Mouse (Mus musculus): Measurements from ENCODE around the gene Sephs2. TPM values are rescaled to one million over a fixed set of nuclear protein-coding genes. Genes with fewer than 3 reads are reported as not detected.
A peak's percentile ranks its signal among the peaks of the same experiment; 100 is the strongest.

Gene Sephs2
- total RNA-seq (2017): 193 and 208 TPM in 2 replicates

DNA sequence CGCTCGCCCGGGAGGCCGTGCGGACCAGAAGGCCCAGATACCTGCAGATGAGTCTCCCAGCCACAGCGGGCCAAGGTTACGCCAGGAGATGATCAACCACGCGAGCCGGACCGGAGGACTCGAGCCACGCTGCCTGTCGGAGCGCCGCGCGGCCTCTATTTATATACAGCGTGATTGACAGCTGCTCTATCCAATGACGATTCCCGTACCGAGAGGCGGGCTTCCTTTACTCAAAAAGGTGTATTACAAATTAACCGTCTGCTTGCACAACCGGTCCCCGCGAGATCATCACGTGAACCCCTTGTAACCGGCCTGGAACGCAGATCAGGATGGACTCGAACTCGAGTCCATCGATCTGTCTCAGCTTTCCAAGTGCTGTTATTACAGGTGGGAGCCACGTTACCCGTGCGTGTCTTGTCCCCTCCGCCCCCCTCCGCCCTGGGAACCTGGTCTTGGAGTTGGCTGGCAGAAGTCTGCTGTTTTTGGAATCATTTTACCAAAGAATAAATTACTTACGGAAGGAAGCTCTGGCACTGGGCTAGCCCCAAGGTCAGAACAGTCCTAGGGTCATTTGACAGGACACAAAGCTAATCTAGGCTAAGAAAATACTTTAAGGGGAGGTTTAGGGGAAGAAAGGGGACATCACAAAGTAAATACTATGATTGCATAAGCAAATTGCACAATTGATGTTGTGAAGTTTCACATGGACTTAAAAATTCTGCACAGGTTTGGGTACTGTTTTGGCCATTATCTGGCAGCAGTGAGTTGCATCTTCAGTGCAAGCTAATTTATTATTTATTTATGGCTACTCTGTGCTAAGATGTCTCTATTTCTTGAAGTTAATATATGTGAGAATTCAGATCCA is at the start of gene Sephs2:
Gene Sephs2 (minus strand): TSS at position 131 of the 865 bp plus-strand sequence.
- ATAC-seq (ENCODE audit: extremely low read depth, insufficient number of reproducible peaks, low FRiP score, poor library complexity, severe bottlenecking): peak; percentile 83

- ATAC-seq (ENCODE audit: extremely low read depth, insufficient number of reproducible peaks, low FRiP score, poor library complexity, severe bottlenecking): no peak
Measured at GRCm38 (mm10) chr7:127322085-127322484, 48.2 kb upstream of the Sephs2 start.

GRCm38 (mm10) chr7:127321106-127321505 is 47.3 kb upstream of the Sephs2 start:
- ATAC-seq (ENCODE audit: extremely low read depth, insufficient number of reproducible peaks, low FRiP score, poor library complexity, severe bottlenecking): no peak

DNA sequence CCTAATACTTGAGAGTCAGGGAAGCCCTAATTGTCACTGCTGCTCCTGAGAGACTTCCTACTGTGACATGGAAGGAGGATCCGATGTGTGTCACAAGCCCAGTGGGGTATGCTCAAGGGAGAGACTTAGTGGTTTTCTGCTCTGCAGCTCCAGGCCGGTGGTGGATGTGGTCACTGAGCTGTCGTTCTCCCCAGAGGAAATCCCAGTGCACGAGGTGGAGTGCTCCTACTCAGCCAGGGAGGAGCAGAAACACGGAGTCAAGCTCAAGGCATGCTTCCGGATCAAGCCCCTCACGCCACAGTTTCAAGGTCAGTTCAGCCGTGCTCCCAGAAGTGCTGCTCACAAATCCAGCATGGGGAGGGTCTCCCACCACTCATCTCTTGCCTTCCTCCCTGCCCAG is 40.1 kb upstream of the Sephs2 start:
- no peak for ATAC-seq (ENCODE audit: extremely low read depth, insufficient number of reproducible peaks, low FRiP score, poor library complexity, severe bottlenecking)

- ATAC-seq (ENCODE audit: extremely low read depth, insufficient number of reproducible peaks, low FRiP score, poor library complexity, severe bottlenecking): no peak
Measured at GRCm38 (mm10) chr7:127309951-127310350, 36.1 kb upstream of the Sephs2 start.

GRCm38 (mm10) chr7:127308887-127309286 is 35.0 kb upstream of the Sephs2 start:
- peak; percentile 57 for ATAC-seq (ENCODE audit: extremely low read depth, insufficient number of reproducible peaks, low FRiP score, poor library complexity, severe bottlenecking)

DNA sequence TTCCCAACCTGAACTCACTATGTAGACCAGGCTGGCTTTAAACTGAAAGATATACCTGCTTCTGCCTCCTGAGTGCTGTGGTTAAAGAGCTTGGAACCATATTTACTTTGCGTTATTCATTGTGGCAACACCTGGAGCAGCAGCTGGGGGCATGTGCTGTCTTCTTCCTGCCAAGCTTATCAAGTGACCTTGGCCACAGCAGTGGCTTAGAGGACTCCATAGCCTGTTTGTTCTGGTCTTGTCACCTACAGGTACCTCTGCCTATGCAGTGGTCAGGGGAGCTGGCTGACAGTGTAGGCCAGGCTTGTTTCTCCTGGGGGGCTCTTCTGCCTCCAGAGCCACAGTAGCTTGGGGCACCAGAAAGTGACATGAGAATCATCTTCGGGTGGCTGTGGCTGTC is 34.6 kb upstream of the Sephs2 start:
- ATAC-seq (ENCODE audit: extremely low read depth, insufficient number of reproducible peaks, low FRiP score, poor library complexity, severe bottlenecking): no peak

DNA sequence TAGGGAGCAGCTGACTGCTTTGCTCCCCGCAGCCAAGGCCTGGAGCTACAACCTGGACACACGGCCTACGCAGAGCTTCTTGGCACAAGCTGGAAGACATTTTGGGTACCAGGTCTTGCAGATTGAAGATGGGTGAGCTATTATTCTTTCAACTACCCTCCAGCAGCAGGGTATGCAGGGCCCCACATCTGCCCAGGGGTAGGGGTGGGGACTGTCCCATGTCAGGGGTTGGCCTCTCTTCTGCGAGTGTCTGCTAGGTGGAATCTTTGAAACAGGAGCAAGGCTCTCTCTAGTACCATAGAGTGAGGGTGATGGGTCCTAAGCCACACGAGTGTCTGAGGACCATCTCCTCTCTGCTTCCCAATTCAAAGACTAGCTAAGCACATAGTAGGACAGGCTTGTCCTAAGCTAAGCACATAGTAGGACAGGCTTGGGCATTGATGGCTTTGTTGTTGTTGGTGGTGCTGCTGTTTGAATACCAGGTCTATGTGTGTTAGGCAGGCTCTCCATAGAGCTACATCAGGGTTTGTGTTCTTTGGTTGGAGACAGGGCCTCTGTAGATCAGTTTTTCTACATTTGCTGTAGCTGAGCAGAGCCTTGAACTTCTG is 23.8 kb upstream of the Sephs2 start:
- ATAC-seq (ENCODE audit: extremely low read depth, insufficient number of reproducible peaks, low FRiP score, poor library complexity, severe bottlenecking): no peak

GRCm38 (mm10) chr7:127296786-127297555 is 23.1 kb upstream of the Sephs2 start:
- no peak for ATAC-seq (ENCODE audit: extremely low read depth, insufficient number of reproducible peaks, low FRiP score, poor library complexity, severe bottlenecking)

GRCm38 (mm10) chr7:127296098-127296497 is 22.2 kb upstream of the Sephs2 start, which contains the start of gene Itgal:
Gene Itgal, plus strand, starts transcription at chr7:127296260.
- peak; percentile 90 for ATAC-seq (ENCODE audit: extremely low read depth, insufficient number of reproducible peaks, low FRiP score, poor library complexity, severe bottlenecking)

DNA sequence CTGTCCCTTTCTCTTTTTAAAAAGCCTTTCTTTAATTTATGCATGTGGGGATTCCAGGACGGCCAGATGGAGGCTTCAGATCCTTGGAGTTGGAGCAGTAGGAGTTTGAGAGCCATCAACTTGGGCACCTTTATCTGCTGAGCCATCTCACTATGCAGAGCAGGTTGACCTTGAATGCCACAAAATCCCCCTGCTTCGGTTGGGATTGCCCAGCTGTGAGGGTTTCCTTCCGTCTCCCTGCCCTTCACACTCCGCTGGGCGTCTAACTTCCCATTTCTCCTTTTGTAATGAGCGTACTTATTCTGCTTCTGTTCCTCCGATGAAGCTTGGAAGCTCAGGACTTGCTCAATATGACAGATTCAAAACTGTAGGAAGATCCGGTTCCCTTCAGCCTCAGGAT is 16.3 kb upstream of the Sephs2 start:
- ATAC-seq (ENCODE audit: extremely low read depth, insufficient number of reproducible peaks, low FRiP score, poor library complexity, severe bottlenecking): peak; percentile 11; the same call in 1 of the 2 replicates

DNA sequence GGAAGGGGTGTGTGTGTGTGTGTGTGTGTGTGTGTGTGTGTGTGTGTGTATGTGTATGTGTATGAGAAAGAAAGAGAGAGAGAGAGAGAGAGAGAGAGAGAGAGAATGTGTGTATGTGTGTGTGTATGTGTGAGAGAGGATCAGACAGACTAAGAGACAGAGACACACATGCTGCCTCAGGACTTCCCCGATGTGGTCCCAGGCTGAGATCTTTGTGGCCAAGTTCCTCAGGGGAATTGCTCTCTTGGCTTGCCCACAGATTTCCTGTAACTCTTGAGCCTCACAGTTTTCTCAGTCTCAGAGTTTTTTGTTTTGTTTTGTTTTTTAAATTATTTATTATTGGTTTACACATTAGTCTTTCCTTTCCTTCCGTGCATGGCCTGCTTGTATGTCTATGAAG is 15.5 kb upstream of the Sephs2 start:
- ATAC-seq (ENCODE audit: extremely low read depth, insufficient number of reproducible peaks, low FRiP score, poor library complexity, severe bottlenecking): no peak

DNA sequence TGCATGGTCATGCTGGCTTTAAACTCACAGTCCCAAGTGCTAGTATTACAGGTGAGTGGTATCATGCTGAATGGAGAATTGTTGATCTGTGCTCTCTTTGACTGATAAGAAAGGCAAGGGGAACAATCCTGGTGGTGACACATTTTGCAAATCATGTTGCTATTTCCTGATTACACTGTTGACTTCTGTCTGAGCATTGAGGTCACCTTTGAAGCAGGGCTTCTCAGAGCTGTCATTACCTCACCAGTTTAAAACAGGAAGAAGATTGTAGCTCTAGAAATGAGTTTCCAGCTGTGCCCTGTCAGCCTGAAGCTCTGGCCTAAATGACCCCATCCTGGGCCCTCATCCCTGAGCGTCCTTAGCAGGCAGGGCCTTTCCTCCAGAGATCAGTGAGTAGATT is 14.1 kb upstream of the Sephs2 start:
- peak; percentile 79 for ATAC-seq (ENCODE audit: extremely low read depth, insufficient number of reproducible peaks, low FRiP score, poor library complexity, severe bottlenecking)

DNA sequence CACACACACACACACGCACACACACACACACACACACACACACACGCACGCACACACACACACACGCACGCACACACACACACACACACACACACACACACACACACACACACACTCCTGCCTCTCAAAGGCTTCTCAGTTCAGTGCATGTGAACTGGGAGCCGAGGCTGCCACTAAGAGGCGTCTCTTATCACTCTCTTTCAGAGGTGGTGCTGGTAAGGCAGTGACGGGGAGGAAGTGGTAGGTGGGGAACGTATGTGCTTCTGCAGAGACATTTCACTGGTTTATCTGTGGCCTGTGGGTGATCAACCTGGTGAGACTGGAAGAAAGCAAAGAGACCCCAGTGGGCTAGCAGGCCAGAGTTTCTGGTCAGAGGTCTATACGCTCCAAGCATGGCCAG is 11.3 kb upstream of the Sephs2 start:
- peak; percentile 62; the same call in 1 of the 2 replicates for ATAC-seq (ENCODE audit: extremely low read depth, insufficient number of reproducible peaks, low FRiP score, poor library complexity, severe bottlenecking)

DNA sequence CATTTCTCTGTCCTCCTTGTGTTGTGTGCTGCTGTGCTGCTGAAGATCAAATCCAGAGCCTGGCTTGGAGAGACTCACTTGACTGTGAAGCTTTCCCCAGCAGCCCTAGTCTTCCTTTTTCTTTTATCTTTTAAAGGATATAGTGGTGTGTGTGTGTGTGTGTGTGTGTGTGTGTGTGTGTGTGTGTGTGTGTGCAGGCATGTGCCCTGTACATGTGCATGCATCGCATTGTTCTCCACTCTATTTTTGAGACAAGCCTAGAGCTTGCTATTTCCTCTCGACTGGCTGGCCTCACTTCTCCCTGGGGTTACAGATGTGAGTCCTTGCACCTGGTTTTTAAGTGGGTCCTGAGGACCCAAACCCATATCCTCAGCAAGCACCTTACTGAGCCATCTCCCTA is 8.3 kb upstream of the Sephs2 start:
- no peak for ATAC-seq (ENCODE audit: extremely low read depth, insufficient number of reproducible peaks, low FRiP score, poor library complexity, severe bottlenecking)

DNA sequence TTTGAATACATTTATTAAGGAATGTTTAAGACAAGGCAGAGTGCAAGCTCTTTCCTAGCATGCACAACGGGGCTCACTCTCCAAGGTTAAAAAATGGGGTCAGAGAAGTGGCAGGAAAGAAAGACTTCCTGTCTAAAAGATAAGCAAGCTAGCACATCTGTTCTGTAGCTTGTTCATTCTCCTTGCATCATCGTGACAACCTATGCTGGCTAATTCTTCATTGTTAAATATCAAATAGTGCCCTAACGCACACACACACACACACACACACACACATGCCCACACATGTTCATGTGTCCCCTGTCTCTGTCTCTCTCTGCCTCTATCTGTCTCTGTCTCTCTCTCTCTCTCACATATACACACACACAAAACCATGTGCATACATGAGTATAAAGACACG is 7.3 kb upstream of the Sephs2 start:
- no peak for ATAC-seq (ENCODE audit: extremely low read depth, insufficient number of reproducible peaks, low FRiP score, poor library complexity, severe bottlenecking)

DNA sequence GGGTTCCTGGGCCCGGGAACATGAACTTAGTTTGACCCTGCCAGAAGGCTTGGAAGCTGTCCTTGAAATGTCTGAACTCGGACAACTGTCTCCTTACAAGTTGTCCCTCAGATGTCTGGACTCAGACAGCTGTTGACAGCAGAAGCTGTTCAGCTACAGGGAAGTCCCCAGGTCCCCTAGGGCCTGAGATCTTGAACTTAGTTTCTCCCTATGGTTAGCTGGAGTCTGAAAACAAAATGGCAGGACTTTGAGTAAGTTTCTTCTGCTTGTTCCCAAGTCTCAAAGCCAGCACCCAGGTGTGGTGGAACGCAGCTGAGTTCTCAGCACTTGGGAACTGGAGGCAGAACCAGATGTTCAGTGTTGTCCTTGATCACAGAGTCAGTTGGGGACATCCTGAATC is 6.2 kb upstream of the Sephs2 start:
- ATAC-seq (ENCODE audit: extremely low read depth, insufficient number of reproducible peaks, low FRiP score, poor library complexity, severe bottlenecking): no peak

GRCm38 (mm10) chr7:127278311-127278710 is 4.5 kb upstream of the Sephs2 start:
- ATAC-seq (ENCODE audit: extremely low read depth, insufficient number of reproducible peaks, low FRiP score, poor library complexity, severe bottlenecking): peak; percentile 72

GRCm38 (mm10) chr7:127276519-127276961 is 2.7 kb upstream of the Sephs2 start:
- no peak for ATAC-seq (ENCODE audit: extremely low read depth, insufficient number of reproducible peaks, low FRiP score, poor library complexity, severe bottlenecking)

All from neutrophil, adult 5-6 weeks (primary cell).